Mouse (Mus musculus) B cell, adult 67 days (primary cell): ENCODE measurements around the gene AI467606. TPM values are rescaled to one million over a fixed set of nuclear protein-coding genes. Genes with fewer than 3 reads are reported as not detected.

Source experiments
- total RNA-seq, 2 experiments: library from RNA; stranded (reverse); gene quantifications; 4 replicates each; pipeline ENCODE4 v1.2.4; 2023

Gene AI467606
- total RNA-seq, result 10 to 100 TPM; 69.0 to 74.5 TPM

DNA sequence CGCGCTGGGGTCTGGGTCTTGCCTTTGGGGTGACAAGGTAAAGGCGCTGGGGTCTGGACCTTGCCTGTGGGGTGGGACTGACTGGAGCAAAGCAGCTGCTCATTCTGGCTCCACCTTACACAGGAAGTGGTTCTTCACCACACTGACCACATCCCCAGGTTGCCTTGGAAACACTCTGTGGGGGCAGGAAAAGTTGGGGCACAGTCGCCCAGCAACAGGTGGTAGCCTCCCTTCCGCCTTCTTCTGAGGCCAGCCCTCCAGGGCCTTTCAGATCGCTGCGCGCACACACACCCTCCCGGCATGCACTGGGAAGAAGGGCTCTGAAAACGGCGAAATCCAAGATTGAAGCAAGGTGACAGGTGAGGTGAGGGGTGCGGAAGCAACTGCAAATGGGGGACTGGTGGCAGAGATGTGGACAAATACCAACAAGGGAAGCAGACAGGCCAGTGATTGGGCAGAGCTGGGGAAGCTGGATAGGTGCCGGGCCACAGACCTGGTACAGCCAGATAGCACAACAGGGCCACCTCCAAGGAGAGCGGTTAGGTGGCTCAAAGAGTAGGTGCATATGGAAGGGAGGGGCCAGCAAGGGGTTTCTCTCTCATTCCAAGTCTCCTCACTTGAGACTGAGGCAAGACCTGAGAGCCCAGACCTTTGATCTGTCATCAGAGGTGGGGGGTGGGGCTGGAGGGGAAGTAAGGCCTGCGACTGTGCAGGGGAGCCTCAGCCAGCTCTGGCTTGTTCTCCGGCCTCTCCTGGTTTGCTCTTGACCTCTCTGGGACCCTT, at the start of gene AI467606:
Gene AI467606 (plus strand): TSS at position 246 of the 783 bp plus-strand sequence.

DNA sequence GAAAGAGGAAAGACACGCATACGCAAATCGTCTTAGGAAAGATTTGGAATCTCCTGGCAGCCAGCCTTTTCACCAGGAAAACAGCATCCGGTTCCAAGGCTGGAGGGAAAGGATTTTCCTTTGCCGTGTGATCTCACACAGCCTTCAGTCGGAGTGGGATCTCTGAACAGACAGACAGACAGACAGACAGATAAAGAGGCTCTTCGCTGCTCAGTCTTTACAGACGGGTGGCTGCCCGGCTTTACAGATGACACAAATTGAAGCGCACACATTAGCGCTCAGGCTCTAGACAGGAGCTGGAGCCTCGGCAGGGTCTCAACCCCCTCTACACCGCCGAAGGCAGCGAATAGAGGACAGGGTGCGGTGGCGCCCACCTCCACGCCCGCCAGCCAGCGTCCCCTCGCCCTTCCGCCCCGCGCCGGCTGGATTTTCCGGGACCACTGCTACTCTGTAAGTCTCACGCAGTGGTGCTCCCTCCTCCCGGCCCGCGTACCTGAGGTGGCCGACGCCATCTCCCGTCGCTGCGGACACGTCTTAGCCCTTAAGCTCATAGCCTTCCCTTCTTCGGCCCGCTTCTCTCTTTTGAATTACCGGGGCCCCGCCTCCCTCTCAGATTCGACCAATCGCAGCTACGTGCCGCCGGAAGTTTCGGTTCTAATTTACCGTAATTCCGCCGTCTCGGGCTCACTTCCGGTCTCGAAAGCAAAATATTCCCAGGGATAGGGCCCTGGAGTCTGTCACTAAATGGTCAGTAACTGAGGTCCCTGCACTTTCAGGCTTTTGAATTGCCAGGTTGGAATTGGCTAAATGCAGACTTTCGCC, 49.1 kb upstream of the AI467606 start, which contains the start of gene Kif22:
Gene Kif22 (minus strand): TSS at position 621 of the 822 bp plus-strand sequence.

GRCm38 (mm10) chr7:127087278-127088010, 3.7 kb upstream of the AI467606 start, which contains the start of gene Zg16:
Gene Zg16, minus strand, starts transcription at chr7:127087328.

DNA sequence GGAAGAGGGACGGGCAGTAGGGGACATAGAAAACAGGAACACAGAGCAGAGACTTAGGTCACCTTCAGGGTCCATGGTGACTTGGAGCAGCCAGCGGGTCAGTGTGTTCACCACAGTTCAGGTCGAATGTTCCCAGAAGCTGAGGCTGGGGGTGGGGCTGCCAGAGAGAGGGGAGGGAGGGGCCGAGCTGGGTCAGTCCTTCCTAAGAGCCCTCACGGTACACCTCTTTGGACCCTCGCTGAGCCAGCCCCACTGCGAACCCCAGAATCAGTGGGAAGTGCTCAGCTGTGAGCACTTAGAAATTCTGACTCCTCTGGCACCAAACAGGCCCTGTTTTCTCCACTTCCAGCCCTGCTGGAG, 30.7 kb downstream of the AI467606 start, which contains the start of gene Qprt:
Gene Qprt (minus strand): TSS at position 316 of the 360 bp plus-strand sequence.

DNA sequence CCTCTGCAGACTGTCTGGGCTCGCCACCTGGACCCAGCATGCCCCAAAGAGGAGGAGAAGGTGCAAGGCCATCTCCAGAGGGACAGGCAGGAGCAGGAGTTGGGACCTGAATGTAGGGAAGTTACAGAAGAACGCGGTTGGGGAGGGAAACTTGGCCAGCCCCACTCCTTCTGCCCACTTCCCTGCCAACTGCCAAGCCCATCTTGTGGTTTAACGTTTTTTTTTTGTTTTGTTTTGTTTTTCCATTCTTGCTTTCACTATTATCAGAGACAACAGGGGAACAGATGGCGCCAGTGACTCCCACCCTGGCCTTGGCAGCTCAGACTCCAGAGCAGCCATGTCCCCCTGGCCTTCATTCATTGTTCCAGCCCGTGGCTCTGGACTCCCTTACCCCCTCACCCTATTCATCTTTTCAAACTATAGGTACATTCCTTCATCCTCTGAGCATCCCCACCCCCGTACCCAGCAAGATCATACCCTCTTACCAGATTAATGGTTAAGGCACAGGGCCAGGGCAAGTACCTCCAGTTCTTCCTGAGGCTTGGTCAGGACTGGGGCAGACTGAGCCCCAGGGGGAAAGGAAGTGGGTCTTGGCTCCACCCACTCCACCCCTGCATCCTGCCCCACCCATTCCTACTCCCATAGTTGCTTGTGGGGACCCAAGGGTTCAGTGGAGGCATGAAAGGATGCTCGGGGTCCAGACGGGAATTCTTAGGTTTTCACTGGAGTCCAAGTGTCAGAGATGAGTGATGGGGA, 46.3 kb downstream of the AI467606 start, which contains the start of gene Spn:
Gene Spn (minus strand): TSS at position 562 of the 756 bp plus-strand sequence.

Other genes with a start within 250 kb of the AI467606 start
- gene Doc2a, start 243.9 kb upstream of the AI467606 start, total RNA-seq, result not detected
- gene Hirip3, start 229.4 kb upstream of the AI467606 start, total RNA-seq, result 10 to 100 TPM; 26.6 to 34.7 TPM
- gene Ino80e, start 229.0 kb upstream of the AI467606 start, total RNA-seq, result 10 to 100 TPM; 93.9 to 94.9 TPM
- 100 to 1,000 TPM in 1 of 2 experiments, 10 to 100 TPM in 1; 99.5 to 101 TPM for gene Taok2, start 206.7 kb upstream of the AI467606 start, total RNA-seq
- gene Tmem219, start 168.4 kb upstream of the AI467606 start, total RNA-seq, result 10 to 100 TPM; 48.7 to 52.4 TPM
- gene Kctd13, start 162.5 kb upstream of the AI467606 start, total RNA-seq, result 10 to 100 TPM; 43.5 to 46.3 TPM
- gene Asphd1, start 141.8 kb upstream of the AI467606 start, total RNA-seq, result not detected
- 1 to 10 TPM; 6.3 to 7.0 TPM for gene Sez6l2, start 140.8 kb upstream of the AI467606 start, total RNA-seq
- 10 to 100 TPM; 78.8 to 82.2 TPM for gene Cdipt, start 115.4 kb upstream of the AI467606 start, total RNA-seq
- 1 to 10 TPM in 1 of 2 experiments, under 1 TPM in 1; 0.81 to 1.7 TPM for gene Cdiptos, start 115.3 kb upstream of the AI467606 start, total RNA-seq
- gene Mvp, start 76.7 kb upstream of the AI467606 start, total RNA-seq, result 10 to 100 TPM; 48.6 to 50.8 TPM
- gene Pagr1b, start 74.9 kb upstream of the AI467606 start, total RNA-seq, result 1 to 10 TPM in 1 of 2 experiments, not detected in 1; 2.8 TPM
- 10 to 100 TPM in 1 of 2 experiments, 1 to 10 TPM in 1; 4.6 to 47.0 TPM for gene Pagr1a, start 74.0 kb upstream of the AI467606 start, total RNA-seq
- gene Gm42742, start 70.3 kb upstream of the AI467606 start, total RNA-seq, result 10 to 100 TPM; 16.6 to 46.2 TPM
- gene Prrt2, start 70.1 kb upstream of the AI467606 start, total RNA-seq, result 1 to 10 TPM; 1.2 to 1.9 TPM
- 100 to 1,000 TPM; 251 to 254 TPM for gene Maz, start 64.3 kb upstream of the AI467606 start, total RNA-seq
- gene Kif22, start 48.9 kb upstream of the AI467606 start, total RNA-seq, result 1 to 10 TPM; 3.1 to 4.2 TPM
- gene Zg16, start 4.0 kb upstream of the AI467606 start, total RNA-seq, result not detected
- 1 to 10 TPM in 1 of 2 experiments, under 1 TPM in 1; 0.52 to 1.5 TPM for gene Qprt, start 30.9 kb downstream of the AI467606 start, total RNA-seq
- gene Spn, start 46.5 kb downstream of the AI467606 start, total RNA-seq, result 10 to 100 TPM in 1 of 2 experiments, 1 to 10 TPM in 1; 7.3 to 10.0 TPM
- 10 to 100 TPM; 75.1 to 82.8 TPM for gene Cd2bp2, start 104.7 kb downstream of the AI467606 start, total RNA-seq
- 10 to 100 TPM; 59.8 to 76.1 TPM for gene Tbc1d10b, start 117.1 kb downstream of the AI467606 start, total RNA-seq
- 1 to 10 TPM; 5.8 to 9.7 TPM for gene Mylpf, start 117.5 kb downstream of the AI467606 start, total RNA-seq
- gene Zfp553, start 141.7 kb downstream of the AI467606 start, total RNA-seq, result 10 to 100 TPM; 15.8 to 18.7 TPM
- gene Sept1, start 141.8 kb downstream of the AI467606 start, total RNA-seq, result 100 to 1,000 TPM; 394 to 455 TPM
- gene Zfp771, start 152.9 kb downstream of the AI467606 start, total RNA-seq, result 10 to 100 TPM; 19.5 to 26.9 TPM
- gene Dctpp1, start 169.3 kb downstream of the AI467606 start, total RNA-seq, result 10 to 100 TPM; 17.2 TPM
- 10 to 100 TPM; 28.9 to 30.8 TPM for gene Sephs2, start 182.7 kb downstream of the AI467606 start, total RNA-seq
- gene Itgal, start 204.9 kb downstream of the AI467606 start, total RNA-seq, result 100 to 1,000 TPM; 118 to 124 TPM